Mouse (Mus musculus) embryonic fibroblast, embryonic 13.5 days (primary cell): ENCODE data around the gene Soga1.

Experiments
- CTCF ChIP-seq: IDR thresholded peaks from 2 replicates; pipeline ENCODE4 v1.5.1; 2011; ENCODE audit warnings: mild to moderate bottlenecking, control low read depth, low read length, moderate library complexity, borderline replicate concordance; ENCODE audit not compliant: insufficient read depth
- POLR2A ChIP-seq: IDR thresholded peaks from 2 replicates; pipeline ENCODE4 v1.6.1; 2011; ENCODE audit warnings: low read depth, mild to moderate bottlenecking, control low read depth, low read length, moderate library complexity

GRCm38 (mm10) chr2:157053787-157054186 is 25.3 kb downstream of the Soga1 start:
- TF ChIP-seq CTCF (no peak), POLR2A (no peak)
